Mouse (Mus musculus): ENCODE measurements around the gene Phf7. TPM values are rescaled to one million over a fixed set of nuclear protein-coding genes. Genes with fewer than 3 reads are reported as not detected.

Gene Phf7
- polyA plus RNA-seq, 2 experiments: 9.5 to 12.3 TPM

GRCm38 (mm10) chr14:31216846-31217245 is 34.3 kb downstream of the Phf7 start, which contains the start of gene Nisch:
Gene Nisch, minus strand, starts transcription at chr14:31216946.
- 85% methylated on average over 2 of the region's 2 CpGs for WGBS
- no peak for TF ChIP-seq POLR2A (IDR thresholded peaks at IDR 0.05; ENCODE audit: borderline replicate concordance, extremely low read depth, insufficient read depth, insufficient read length)
- ATAC-seq (ENCODE audit: low FRiP score, low read depth) (no peak), DNase-seq (ENCODE audit: low spot score) (no peak)
- H3K4me2 ChIP-seq (replicated peaks; ENCODE audit: low read depth, low read length, severe bottlenecking): peak within 1 kb of the TSS; percentile 26
- H3K4me1 ChIP-seq (ENCODE audit: control insufficient read depth, insufficient read depth, low read length): 0 out of 2 replicates have a peak, but pooled peaks cover 10% of the 10 kb centered on the region
- H3K36me3 ChIP-seq (ENCODE audit: control insufficient read depth, insufficient read depth, low read length): no peaks in the 10 kb centered on the region
- no peak within 1 kb of the TSS for H3K4me3 ChIP-seq (replicated peaks; ENCODE audit: low read length)
- H3K9me3 ChIP-seq (ENCODE audit: control insufficient read depth, low read length): no peaks in the 10 kb centered on the region
- peak within 1 kb of the TSS; percentile 39 for H3K9ac ChIP-seq (ENCODE audit: low read depth, low read length, severe bottlenecking)
- no peak within 1 kb of the TSS for H3K27ac ChIP-seq (replicated peaks; ENCODE audit: low read depth, low read length)
- H3K27me3 ChIP-seq (ENCODE audit: control insufficient read depth, insufficient read depth, low read length): no peaks in the 10 kb centered on the region

- Histone ChIP-seq H3K4me3 (replicated peaks; ENCODE audit: low read length) (no peak overlapping the region), H3K9ac (ENCODE audit: low read depth, low read length, severe bottlenecking) (peak overlapping the region; percentile 39)
- WGBS: 33% methylated on average over 15 of the region's 15 CpGs
These were observed 35.7 kb downstream of the Phf7 start for GRCm38 (mm10) chr14:31215157-31216002.

GRCm38 (mm10) chr14:31214684-31215083 is 36.4 kb downstream of the Phf7 start:
- 0 out of 2 replicates have a peak, but pooled peaks cover 10% of the 10 kb centered on the region for H3K4me1 ChIP-seq (ENCODE audit: control insufficient read depth, insufficient read depth, low read length)
- 76% methylated on average over 3 of the region's 3 CpGs for WGBS
- no peaks in the 10 kb centered on the region for H3K27me3 ChIP-seq (ENCODE audit: control insufficient read depth, insufficient read depth, low read length)
- H3K4me2 ChIP-seq (replicated peaks; ENCODE audit: low read depth, low read length, severe bottlenecking): no peak overlapping the region
- no peaks in the 10 kb centered on the region for H3K36me3 ChIP-seq (ENCODE audit: control insufficient read depth, insufficient read depth, low read length)
- no peak overlapping the region for H3K4me3 ChIP-seq (replicated peaks; ENCODE audit: low read length)
- no peak for DNase-seq (ENCODE audit: low spot score)
- no peaks in the 10 kb centered on the region for H3K9me3 ChIP-seq (ENCODE audit: control insufficient read depth, low read length)
- no peak overlapping the region for H3K9ac ChIP-seq (ENCODE audit: low read depth, low read length, severe bottlenecking)
- ATAC-seq (ENCODE audit: low FRiP score, low read depth): no peak
- TF ChIP-seq POLR2A (IDR thresholded peaks at IDR 0.05; ENCODE audit: borderline replicate concordance, extremely low read depth, insufficient read depth, insufficient read length): no peak
- no peak overlapping the region for H3K27ac ChIP-seq (replicated peaks; ENCODE audit: low read depth, low read length)

More at GRCm38 (mm10) chr14:31215157-31216002, 35.7 kb downstream of the Phf7 start:
- H3K27me3 ChIP-seq (ENCODE audit: control insufficient read depth, insufficient read depth, low read length): no peaks in the 10 kb centered on the region
- no peak overlapping the region for H3K4me2 ChIP-seq (replicated peaks; ENCODE audit: low read depth, low read length, severe bottlenecking)
- ATAC-seq (ENCODE audit: low FRiP score, low read depth) (peak; percentile 53; the same call in 1 of the 2 replicates), DNase-seq (ENCODE audit: low spot score) (peak; percentile 67)
- H3K36me3 ChIP-seq (ENCODE audit: control insufficient read depth, insufficient read depth, low read length): no peaks in the 10 kb centered on the region
- 0 out of 2 replicates have a peak, but pooled peaks cover 10% of the 10 kb centered on the region for H3K4me1 ChIP-seq (ENCODE audit: control insufficient read depth, insufficient read depth, low read length)
- H3K27ac ChIP-seq (replicated peaks; ENCODE audit: low read depth, low read length): no peak overlapping the region
- no peaks in the 10 kb centered on the region for H3K9me3 ChIP-seq (ENCODE audit: control insufficient read depth, low read length)
- no peak for TF ChIP-seq POLR2A (IDR thresholded peaks at IDR 0.05; ENCODE audit: borderline replicate concordance, extremely low read depth, insufficient read depth, insufficient read length)

GRCm38 (mm10) chr14:31213868-31214267 is 37.2 kb downstream of the Phf7 start:
- H3K9me3 ChIP-seq (ENCODE audit: control insufficient read depth, low read length): no peaks in the 10 kb centered on the region
- no peak overlapping the region for H3K27ac ChIP-seq (replicated peaks; ENCODE audit: low read depth, low read length)
- no peaks in the 10 kb centered on the region for H3K36me3 ChIP-seq (ENCODE audit: control insufficient read depth, insufficient read depth, low read length)
- H3K4me3 ChIP-seq (replicated peaks; ENCODE audit: low read length): no peak overlapping the region
- H3K9ac ChIP-seq (ENCODE audit: low read depth, low read length, severe bottlenecking): peak overlapping the region; percentile 0; the same call in 1 of the 2 replicates
- H3K27me3 ChIP-seq (ENCODE audit: control insufficient read depth, insufficient read depth, low read length): no peaks in the 10 kb centered on the region
- H3K4me1 ChIP-seq (ENCODE audit: control insufficient read depth, insufficient read depth, low read length): 0 out of 2 replicates have a peak, but pooled peaks cover 10% of the 10 kb centered on the region
- 68% methylated on average over 8 of the region's 8 CpGs for WGBS
- no peak for TF ChIP-seq POLR2A (IDR thresholded peaks at IDR 0.05; ENCODE audit: borderline replicate concordance, extremely low read depth, insufficient read depth, insufficient read length)
- DNase-seq (ENCODE audit: low spot score) (no peak), ATAC-seq (ENCODE audit: low FRiP score, low read depth) (no peak)
- H3K4me2 ChIP-seq (replicated peaks; ENCODE audit: low read depth, low read length, severe bottlenecking): no peak overlapping the region

GRCm38 (mm10) chr14:31212499-31212898 is 38.6 kb downstream of the Phf7 start:
- H3K4me2 ChIP-seq (replicated peaks; ENCODE audit: low read depth, low read length, severe bottlenecking): no peak overlapping the region
- H3K9ac ChIP-seq (ENCODE audit: low read depth, low read length, severe bottlenecking): no peak overlapping the region
- DNase-seq (ENCODE audit: low spot score): no peak
- H3K36me3 ChIP-seq (ENCODE audit: control insufficient read depth, insufficient read depth, low read length): no peaks in the 10 kb centered on the region
- H3K27ac ChIP-seq (replicated peaks; ENCODE audit: low read depth, low read length): no peak overlapping the region
- no peaks in the 10 kb centered on the region for H3K27me3 ChIP-seq (ENCODE audit: control insufficient read depth, insufficient read depth, low read length)
- peak; percentile 27; the same call in 1 of the 2 replicates for ATAC-seq (ENCODE audit: low FRiP score, low read depth)
- 0 out of 2 replicates have a peak, but pooled peaks cover 8% of the 10 kb centered on the region for H3K4me1 ChIP-seq (ENCODE audit: control insufficient read depth, insufficient read depth, low read length)
- no peak for TF ChIP-seq POLR2A (IDR thresholded peaks at IDR 0.05; ENCODE audit: borderline replicate concordance, extremely low read depth, insufficient read depth, insufficient read length)
- no peak overlapping the region for H3K4me3 ChIP-seq (replicated peaks; ENCODE audit: low read length)
- no peaks in the 10 kb centered on the region for H3K9me3 ChIP-seq (ENCODE audit: control insufficient read depth, low read length)
- WGBS: 55% methylated on average over 3 of the region's 3 CpGs
